Mouse (Mus musculus) R1 (cell line): ENCODE data around the gene Col3a1.

Source experiments
- DNase-seq: peaks from one replicate; pipeline ENCODE4 v3.0.0-alpha.2; 2018; ENCODE audit warnings: low read depth, low spot score

The Col3a1 gene

DNA sequence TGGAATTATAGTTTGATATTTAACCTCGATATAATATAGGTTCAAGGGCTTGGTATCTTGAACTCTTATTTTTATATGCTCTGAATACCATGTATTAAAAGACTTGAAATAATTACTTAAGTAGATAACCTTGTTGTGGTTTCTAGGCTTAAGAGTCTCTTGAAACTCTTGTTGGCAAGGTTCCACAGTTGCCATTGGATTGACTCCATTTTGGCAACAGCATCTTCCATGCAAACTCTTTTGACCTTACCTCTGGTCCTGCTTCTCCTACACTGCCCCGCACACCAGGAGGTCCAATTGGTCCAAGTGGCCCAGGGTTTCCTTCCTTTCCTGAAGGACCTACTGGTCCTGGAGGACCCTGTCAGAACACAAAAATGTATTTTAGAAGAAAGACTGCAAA, 70.5 kb downstream of the Col3a1 start:
- DNase-seq: no peak
